Mouse (Mus musculus): Measurements from ENCODE around the gene Kifc3.
A peak's percentile ranks its signal among the peaks of the same experiment; 100 is the strongest.
"Not testable (repeated sequence)": the region's sequence is repeated elsewhere in the genome, so short reads cannot be mapped to it uniquely, and the experiment has no call there.

Gene Kifc3

DNA sequence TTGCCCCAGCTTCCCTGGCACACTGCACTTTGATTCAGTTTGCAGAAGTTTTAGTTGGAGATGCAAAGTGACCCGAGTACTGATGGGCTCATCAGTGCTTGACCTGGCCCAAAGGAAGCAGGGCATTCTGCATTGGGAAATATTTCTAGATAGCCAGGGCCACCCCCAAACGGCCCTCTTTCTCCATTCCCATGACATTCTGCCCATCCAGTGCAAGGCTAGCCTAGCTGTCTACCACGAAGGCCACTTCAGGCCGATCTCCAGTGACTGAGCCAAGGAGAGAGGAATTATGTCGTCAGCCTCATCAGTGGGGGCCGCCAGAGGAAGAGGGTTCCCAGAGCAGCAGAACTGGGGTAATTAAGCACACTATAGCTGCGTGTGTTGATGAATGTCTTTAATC, 1.1 kb downstream of the Kifc3 start:
- peak; percentile 19 for DNase-seq

DNA sequence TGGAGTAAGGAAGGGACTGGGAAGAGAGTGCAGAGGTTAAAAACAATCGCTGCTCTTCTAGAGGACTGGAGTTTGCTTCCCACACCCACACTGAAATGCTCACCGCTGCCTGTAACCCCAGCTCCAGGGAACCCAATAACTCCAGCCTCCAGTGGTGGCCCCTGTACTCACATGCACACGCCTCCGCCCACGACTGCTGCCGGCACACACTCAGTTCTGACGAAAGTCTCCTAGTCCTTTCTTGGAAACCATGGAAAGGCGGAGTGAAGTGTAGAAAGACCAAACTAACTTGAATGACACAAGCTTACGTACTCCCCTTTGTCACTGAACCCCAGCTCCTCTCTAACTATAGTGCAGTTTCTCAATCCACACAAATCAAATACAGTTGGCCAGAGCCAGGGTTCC, 2.6 kb downstream of the Kifc3 start:
- no peak for DNase-seq

- DNase-seq: no peak
Measured at GRCm38 (mm10) chr8:95195728-95196127, 6.9 kb downstream of the Kifc3 start.

DNA sequence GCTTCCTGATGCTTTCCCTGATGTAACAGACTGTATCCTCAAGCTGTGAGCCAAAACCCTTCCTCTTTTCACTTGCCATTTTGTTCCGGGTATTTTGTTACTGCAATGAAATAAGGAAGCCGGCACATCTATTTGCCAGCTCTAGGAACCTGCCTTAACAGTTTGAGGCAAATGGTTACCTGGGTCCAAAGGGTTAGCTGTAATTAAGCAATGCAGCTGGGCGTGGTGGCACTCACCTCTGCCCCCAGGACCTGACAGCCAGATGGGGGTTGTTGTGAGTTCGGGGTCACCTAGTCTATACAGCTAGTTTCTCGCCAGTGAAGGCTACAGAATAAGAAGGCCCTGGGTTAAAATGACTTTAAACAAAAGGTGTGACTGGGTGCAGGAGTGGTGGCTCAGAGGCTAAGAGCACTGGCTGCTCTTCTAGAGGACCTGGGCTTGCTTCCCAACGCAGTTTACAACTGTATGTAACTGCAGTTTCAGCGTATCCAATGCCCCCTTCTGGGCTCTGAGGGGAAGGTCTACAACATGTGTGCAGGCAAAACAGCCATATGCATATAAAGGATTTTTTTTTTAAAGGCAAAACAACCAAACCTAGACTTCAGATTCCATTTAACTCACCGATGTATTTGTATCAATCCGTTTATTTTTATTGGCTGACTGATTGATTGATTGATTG, 11.0 kb downstream of the Kifc3 start:
- DNase-seq: no peak

GRCm38 (mm10) chr8:95187579-95187978, 15.0 kb downstream of the Kifc3 start:
- DNase-seq: no peak

GRCm38 (mm10) chr8:95185891-95186513, 16.6 kb downstream of the Kifc3 start:
- DNase-seq: no peak

GRCm38 (mm10) chr8:95185104-95185503, 17.5 kb downstream of the Kifc3 start:
- no peak for DNase-seq

DNA sequence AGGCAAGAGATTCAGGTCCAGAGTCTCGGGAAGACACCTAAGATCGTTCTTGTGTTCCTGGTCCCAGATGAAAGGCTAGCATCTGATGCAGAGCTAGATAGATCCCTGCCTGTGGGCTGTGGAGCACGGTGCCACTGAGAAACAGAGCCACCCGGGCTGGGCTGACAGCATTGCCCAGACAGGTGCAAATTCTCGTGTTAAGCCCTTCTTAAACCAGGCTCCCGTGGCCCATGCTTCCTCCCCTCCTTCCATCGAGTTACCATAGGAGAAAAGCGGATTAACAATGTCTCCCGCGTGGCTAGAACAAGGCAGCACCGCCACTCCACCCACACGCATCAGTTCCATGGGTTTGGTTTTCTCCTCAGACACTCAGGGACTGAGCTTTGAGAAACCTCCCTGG, 18.4 kb downstream of the Kifc3 start:
- DNase-seq: no peak

- DNase-seq: no peak
Measured at GRCm38 (mm10) chr8:95181850-95182249, 20.8 kb downstream of the Kifc3 start.

- DNase-seq: no peak
Measured at GRCm38 (mm10) chr8:95178191-95178590, 24.4 kb downstream of the Kifc3 start.

GRCm38 (mm10) chr8:95176985-95177384, 25.6 kb downstream of the Kifc3 start:
- no peak for DNase-seq

DNA sequence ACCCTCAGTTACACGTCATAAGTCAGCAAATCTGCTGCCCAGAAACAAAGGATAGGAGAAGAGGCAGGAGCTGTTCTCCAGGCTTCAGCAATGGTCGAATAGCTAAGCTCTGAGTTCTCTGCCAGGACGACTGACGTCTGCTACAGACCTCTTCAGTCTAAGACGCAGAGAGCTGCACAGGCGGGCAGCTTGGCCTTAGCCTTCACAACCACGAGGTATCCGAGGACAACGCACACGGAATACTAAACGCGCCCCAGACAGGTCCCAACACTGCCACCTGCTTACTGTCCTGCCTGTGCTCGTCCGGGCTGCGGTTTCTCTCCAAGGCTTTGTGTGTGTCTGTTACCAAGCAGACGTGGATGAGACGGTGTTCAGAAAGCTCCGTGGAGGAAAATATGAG, 26.8 kb downstream of the Kifc3 start:
- DNase-seq: no peak

- DNase-seq: no peak
Measured at GRCm38 (mm10) chr8:95175306-95175705, 27.3 kb downstream of the Kifc3 start.

DNA sequence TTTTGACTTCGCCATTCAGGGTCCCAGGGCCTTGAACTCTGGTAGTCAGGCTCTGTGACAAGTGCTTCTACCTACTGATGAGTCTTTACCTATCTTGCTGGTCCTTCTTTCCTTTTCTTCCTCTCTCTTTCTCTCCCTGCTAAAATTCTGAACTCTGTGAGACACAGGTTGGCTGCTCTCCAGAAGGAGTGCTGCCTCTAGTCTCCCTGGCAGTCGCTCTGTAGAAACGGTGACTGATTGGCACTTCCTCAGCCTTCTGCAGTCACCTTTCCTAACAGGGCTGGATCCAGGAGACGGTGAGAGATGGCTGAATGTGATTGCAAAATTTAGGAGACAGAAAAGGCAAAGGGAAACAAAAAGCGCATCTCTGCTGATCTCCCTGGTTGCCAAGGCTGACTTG, 30.2 kb downstream of the Kifc3 start:
- peak; percentile 52 for DNase-seq

GRCm38 (mm10) chr8:95167726-95168125, 34.9 kb downstream of the Kifc3 start:
- DNase-seq: peak; percentile 79

- no peak for DNase-seq
Measured at GRCm38 (mm10) chr8:95166400-95166799, 36.2 kb downstream of the Kifc3 start.

DNA sequence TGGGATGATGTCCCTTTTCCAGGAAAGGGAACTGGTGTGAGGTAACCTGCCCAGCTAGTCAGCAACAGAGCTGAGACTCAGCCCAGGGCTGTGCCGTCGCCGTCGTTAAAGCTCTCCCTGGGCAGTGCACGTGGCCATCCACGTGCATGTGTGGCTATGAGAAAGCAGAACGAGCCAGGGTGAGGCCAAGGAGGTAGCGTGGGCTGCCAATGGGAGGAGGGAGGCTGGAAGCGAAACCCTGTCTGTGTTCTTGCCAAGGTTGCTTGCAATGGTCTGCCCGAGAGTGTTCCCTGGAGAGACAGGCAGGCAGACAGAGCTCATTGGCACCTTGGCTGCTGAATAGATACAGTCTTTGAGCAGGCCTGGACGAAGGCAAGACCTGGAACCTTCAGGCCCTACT, 36.7 kb downstream of the Kifc3 start:
- DNase-seq: peak; percentile 80

- no peak for DNase-seq
Measured at GRCm38 (mm10) chr8:95164469-95164868, 38.1 kb downstream of the Kifc3 start.

- DNase-seq: not testable (repeated sequence)
Measured at GRCm38 (mm10) chr8:95163969-95164368, 38.6 kb downstream of the Kifc3 start.

- DNase-seq: no peak
Measured at GRCm38 (mm10) chr8:95162785-95163184, 39.8 kb downstream of the Kifc3 start.

DNA sequence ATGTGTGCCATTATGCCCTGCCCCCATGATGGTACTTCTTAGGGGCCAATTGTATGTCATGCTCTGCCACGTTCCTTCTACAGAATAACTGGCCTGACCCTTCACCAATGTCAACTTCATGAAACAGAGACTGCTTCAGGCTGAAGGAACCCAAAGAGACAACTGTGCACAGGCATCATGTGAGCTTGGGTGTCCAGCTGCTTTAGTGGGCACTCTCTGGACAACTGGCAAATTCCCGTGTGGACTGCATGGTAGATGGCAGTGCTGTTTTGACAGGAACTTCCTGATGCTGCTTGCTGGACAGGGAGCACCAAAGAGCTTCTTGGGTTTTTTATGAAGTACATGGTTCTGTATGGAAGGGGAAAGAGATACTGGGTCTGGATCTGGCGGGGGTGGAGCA, 43.3 kb downstream of the Kifc3 start:
- DNase-seq: no peak

GRCm38 (mm10) chr8:95158654-95159053, 44.0 kb downstream of the Kifc3 start:
- DNase-seq: peak; percentile 56

DNA sequence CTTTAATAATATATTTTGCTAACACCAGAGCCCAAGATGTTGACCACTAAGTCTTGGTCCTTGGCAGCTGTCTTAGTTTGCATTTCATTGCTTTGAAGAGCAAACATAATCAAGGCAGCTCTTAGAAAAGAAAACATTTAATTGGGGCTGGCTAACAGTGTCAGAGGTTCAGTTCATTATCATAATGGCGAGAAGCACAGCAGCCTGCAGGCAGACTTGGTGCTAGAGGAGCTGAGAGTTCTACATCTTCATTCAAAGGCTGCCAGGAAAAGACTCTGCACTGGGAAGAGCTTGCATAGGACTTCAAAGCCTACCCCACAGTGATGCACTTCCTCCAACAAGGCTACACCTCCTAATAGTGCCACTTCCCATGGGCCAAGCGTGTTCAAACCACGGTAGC, 45.5 kb downstream of the Kifc3 start:
- no peak for DNase-seq

DNA sequence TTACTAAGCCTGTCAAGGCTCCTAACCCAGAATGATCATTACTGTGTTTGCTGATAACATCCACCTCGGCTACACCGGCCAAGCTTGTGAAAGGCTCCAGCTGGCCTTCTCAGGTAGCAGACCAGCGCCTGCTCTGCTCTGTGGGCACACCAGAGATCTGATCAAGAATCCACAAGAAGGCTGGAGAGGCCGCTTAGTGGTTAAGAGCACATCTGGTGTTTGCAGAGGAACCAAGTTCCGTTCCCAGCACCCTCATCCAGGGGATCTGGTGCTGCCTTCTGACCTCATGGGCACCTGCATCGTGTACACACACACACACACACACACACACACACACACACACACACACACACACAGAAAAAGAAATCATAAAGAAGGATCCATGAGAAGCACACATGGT, 46.5 kb downstream of the Kifc3 start:
- no peak for DNase-seq

- no peak for DNase-seq
Measured at GRCm38 (mm10) chr8:95155361-95155760, 47.3 kb downstream of the Kifc3 start.
